Mouse (Mus musculus) liver, adult (tissue): ENCODE results near the gene Gdpd1.

Source experiments
- GATA4 ChIP-seq: IDR thresholded peaks from 2 replicates; pipeline ENCODE4 v1.6.1; 2014; ENCODE audit warnings: mild to moderate bottlenecking, low read length; ENCODE audit not compliant: insufficient replicate concordance

Gene Gdpd1

GRCm38 (mm10) chr11:87073866-87074440, at the start of gene Gdpd1:
Gdpd1 (minus strand) TSS chr11:87074062.
- peak; percentile 97; the same call in 1 of the 2 replicates for TF ChIP-seq GATA4

DNA sequence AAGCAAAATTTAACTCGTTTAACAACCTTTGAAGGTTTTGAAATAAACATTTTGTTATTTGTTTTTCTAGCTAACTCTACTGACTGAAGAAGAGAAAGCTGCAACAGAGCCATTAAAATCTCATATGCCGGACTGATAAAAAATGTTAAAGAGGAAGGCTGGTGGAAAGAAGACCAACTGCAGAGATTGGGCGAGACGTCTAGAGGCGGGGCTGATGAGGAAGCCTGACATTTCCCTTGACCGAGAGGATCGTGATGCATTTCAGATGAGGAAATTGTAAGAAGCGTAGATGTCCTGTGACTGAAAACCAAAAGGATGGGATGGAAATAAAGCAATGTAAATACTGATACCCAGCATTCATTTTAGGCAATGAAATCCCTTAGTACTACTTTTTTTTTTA, 48.0 kb upstream of the Gdpd1 start:
- TF ChIP-seq GATA4: no peak

GRCm38 (mm10) chr11:87110172-87110909, 36.5 kb upstream of the Gdpd1 start:
- TF ChIP-seq GATA4: no peak

DNA sequence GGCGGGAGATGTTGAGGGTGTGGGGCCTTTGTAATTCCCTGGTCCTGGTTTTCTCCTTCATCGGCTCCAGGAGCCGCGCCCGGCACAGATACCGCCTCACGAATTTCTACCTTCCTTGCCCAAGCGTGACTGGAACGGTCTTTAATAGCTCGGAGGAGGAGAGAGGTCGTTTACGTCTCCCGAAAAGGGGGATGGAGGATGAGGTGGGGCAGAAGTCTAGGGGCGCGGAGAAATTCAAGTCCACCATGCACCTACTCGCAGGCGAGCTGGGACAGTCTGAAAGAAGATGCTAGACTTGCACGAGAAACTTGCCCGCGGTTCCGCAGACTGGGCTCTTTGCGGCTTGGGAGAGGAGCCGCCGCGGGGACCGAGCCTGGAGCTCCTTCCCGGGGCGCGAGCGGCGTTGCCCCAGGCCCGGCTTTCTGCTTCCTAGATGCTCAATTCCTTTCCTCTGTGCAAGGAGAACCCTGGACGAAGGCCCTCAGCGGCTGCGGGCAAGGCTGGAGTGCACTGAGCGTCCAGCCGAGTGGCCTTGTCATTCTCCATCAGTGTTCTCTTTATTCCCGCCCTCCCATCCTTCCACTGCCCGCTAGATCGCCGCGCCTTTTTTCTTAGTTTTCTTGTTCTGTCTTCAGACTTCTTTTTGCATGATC, 35.8 kb upstream of the Gdpd1 start:
- TF ChIP-seq GATA4: no peak

DNA sequence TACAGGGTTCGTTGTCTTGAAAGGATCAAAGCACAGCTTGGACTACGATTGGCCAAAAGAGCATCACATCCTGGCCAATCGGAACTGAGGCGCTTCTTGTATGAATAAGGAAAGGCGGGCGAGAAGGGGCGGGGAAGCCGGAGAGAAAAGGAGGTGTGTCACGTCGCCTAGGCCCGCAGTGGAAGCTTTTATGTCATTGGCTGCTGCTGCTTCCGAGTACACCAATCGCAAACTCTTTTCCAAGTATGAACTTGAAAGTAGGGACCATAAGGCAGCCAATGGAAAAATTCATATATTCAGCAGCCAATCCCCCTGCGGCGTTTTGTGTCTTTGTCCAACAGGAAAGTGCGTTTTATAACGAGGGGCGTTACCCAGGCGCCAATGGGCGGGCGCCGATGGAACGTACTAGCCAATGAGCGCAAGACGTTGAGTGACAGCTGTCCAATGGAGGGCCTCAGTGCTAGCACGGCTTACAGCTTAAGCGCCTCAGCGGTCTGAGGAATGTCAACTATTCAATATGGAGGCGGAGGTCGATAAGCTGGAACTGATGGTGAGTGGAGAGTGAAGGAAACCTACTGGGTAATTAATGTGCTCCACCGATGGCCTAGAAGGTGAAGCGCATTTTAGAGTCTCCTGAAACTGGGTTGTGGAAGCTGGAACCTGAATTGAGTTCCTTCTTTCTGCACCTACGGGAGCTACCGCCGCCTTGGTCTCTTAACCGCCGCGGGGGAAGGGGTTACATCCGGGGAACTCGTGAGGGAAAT, 35.1 kb upstream of the Gdpd1 start, which contains the start of gene Ska2:
Ska2 (plus strand) TSS at position 480 of the 764 bp plus-strand sequence.
- peak; percentile 43; the same call in 1 of the 2 replicates for TF ChIP-seq GATA4

DNA sequence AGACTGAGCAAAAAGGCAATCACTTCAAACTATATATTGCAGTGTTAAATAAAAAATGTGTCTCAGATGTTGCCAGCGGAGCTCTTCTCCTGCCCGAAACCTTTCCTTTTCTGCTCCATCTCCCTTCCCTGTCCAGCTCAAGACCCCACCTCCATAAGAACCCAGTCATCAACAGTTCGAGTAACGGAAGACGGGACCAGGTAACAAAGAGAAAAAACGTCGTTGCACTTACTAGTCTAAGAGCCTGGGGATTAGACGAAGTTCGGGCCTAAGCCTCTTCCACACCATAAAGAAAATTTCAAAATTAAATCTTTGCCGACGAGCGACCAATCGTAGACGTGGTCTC, 34.5 kb upstream of the Gdpd1 start, which contains the start of gene Prr11:
Prr11 (minus strand) TSS at position 300 of the 346 bp plus-strand sequence.
- TF ChIP-seq GATA4: no peak

DNA sequence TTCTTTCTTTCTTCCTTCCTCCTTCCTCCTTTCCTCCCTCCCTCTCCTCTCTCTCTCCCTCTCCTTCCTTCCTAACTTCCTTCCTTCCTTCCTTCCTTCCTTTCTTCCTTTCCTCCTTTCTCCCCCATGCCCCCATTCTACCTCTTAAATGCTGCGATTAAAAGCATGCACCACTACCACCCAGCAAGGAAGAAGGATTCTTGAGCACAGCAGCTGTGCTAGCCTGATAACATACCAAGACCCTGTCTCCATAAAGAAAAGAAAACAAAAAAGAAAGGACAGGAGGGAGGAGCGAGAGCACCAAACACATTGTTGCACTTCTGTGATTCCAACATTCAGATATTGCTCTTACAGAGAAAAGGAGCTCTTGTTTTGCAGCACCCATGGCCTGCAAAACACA, 13.3 kb upstream of the Gdpd1 start:
- no peak for TF ChIP-seq GATA4

GRCm38 (mm10) chr11:87086290-87086984, 12.6 kb upstream of the Gdpd1 start, which contains the start of gene Smg8:
Smg8 (minus strand) TSS chr11:87086774.
- TF ChIP-seq GATA4: no peak

DNA sequence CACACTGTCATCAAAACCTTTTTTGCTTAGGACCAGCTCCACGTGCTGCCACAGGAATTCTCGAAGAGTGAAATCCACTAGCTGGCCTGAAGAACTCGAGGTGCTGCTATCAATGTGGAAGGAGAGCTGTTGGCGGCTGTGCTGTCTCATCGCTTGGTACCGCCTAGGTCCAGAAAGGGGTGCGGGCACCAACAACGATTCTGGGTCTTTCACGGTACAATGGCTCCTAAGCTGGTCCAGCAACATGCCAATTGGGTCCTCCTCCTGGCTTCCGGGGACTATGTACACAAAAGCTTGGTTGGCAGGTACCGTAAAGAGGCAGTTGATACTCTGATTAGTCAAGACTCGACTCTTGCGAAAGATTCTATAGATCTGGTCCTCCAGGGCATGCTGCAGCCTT, 11.6 kb upstream of the Gdpd1 start:
- TF ChIP-seq GATA4: no peak

DNA sequence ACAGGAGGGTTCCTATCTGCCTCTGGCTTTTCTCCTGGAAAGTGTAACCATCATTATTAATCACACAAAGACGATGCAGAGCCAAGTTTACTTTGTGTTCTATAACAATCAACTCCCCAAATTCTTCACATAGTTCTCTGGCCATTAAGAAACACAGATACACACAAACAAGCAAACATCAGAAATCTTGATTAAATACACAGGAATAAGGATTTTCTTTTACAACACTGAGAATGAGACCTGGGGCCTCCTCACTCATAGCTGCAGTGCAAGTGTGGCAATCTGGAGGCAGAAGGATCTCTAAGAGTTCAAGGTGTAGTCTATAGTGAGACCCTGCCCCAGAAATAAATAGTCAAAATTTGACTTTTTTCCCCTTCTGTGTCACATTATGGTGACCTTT, 9.8 kb upstream of the Gdpd1 start:
- TF ChIP-seq GATA4: no peak

GRCm38 (mm10) chr11:87073343-87073865, 458 bp downstream of the Gdpd1 start:
- no peak for TF ChIP-seq GATA4

DNA sequence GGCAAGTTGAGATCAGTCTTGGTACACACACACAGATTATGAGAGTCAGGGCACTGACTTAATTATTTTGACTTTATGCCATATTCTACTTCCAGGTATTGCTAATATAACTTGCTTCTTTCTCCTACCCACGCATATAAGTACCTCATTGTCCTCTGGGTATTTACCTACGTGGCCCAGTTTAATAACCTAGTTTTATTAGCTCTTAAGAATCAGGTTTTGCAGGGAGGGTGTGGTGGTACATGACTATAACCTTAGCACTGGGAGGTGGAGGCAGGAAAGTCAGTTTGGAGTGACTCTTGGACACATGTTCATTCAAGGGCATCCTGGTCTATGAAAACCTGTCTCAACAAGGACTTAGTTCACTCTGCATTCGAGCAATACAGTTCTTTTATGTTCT, 11.8 kb downstream of the Gdpd1 start:
- TF ChIP-seq GATA4: no peak

GRCm38 (mm10) chr11:87060410-87060809, 13.5 kb downstream of the Gdpd1 start:
- no peak for TF ChIP-seq GATA4

GRCm38 (mm10) chr11:87056286-87056685, 17.6 kb downstream of the Gdpd1 start:
- TF ChIP-seq GATA4: no peak
